Mouse (Mus musculus): ENCODE results near the gene Rps6kc1. TPM values are rescaled to one million over a fixed set of nuclear protein-coding genes. Genes with fewer than 3 reads are reported as not detected.

Rps6kc1 gene
- polyA plus RNA-seq, 1 experiment from 2014 or later, result 13.6 TPM

GRCm38 (mm10) chr1:190806817-190807216 lies 104.8 kb downstream of the Rps6kc1 start:
- H3K4me2 ChIP-seq (replicated peaks; ENCODE audit: low read depth, low read length), result no peak overlapping the region
- H3K27ac ChIP-seq (ENCODE audit: low read depth, low read length), result no peak overlapping the region
- H3K4me3 ChIP-seq (ENCODE audit: low read length), result no peak overlapping the region
- H3K9me3 ChIP-seq (ENCODE audit: control insufficient read depth, low read length), result no peaks in the 10 kb centered on the region
- ATAC-seq (ENCODE audit: low FRiP score, low TSS enrichment), result no peak
- no peak overlapping the region for H3K9ac ChIP-seq (ENCODE audit: low read depth, low read length)
- no peaks in the 10 kb centered on the region for H3K4me1 ChIP-seq (ENCODE audit: control insufficient read depth, insufficient read depth, low read length)
- H3K36me3 ChIP-seq (ENCODE audit: control insufficient read depth, insufficient read depth, low read length), result peaks cover 9% of the 10 kb centered on the region
- 82% methylated on average over 8 of the region's 8 CpGs for WGBS
- no peaks in the 10 kb centered on the region for H3K27me3 ChIP-seq (ENCODE audit: control insufficient read depth, insufficient read depth, low read length)

- ATAC-seq (ENCODE audit: low FRiP score, low TSS enrichment), result no peak
- H3K9me3 ChIP-seq (ENCODE audit: control insufficient read depth, low read length), result no peaks in the 10 kb centered on the region
- 87% methylated on average over 11 of the region's 11 CpGs for WGBS
- H3K4me2 ChIP-seq (replicated peaks; ENCODE audit: low read depth, low read length), result no peak overlapping the region
- no peak overlapping the region for H3K4me3 ChIP-seq (ENCODE audit: low read length)
- H3K36me3 ChIP-seq (ENCODE audit: control insufficient read depth, insufficient read depth, low read length), result peaks cover 19% of the 10 kb centered on the region; the same call in 1 of the 2 replicates
- no peaks in the 10 kb centered on the region for H3K27me3 ChIP-seq (ENCODE audit: control insufficient read depth, insufficient read depth, low read length)
- H3K27ac ChIP-seq (ENCODE audit: low read depth, low read length), result no peak overlapping the region
- H3K4me1 ChIP-seq (ENCODE audit: control insufficient read depth, insufficient read depth, low read length), result no peaks in the 10 kb centered on the region
- no peak overlapping the region for H3K9ac ChIP-seq (ENCODE audit: low read depth, low read length)
Observed at GRCm38 (mm10) chr1:190798668-190799067, 112.9 kb downstream of the Rps6kc1 start.

GRCm38 (mm10) chr1:190797483-190798058 lies 114.0 kb downstream of the Rps6kc1 start:
- Histone ChIP-seq H3K4me1 (ENCODE audit: control insufficient read depth, insufficient read depth, low read length) (no peaks in the 10 kb centered on the region), H3K4me3 (ENCODE audit: low read length) (no peak overlapping the region), H3K27ac (ENCODE audit: low read depth, low read length) (no peak overlapping the region), H3K9me3 (ENCODE audit: control insufficient read depth, low read length) (no peaks in the 10 kb centered on the region), H3K4me2 (replicated peaks; ENCODE audit: low read depth, low read length) (no peak overlapping the region), H3K36me3 (ENCODE audit: control insufficient read depth, insufficient read depth, low read length) (peaks cover 19% of the 10 kb centered on the region; the same call in 1 of the 2 replicates), H3K9ac (ENCODE audit: low read depth, low read length) (no peak overlapping the region), H3K27me3 (ENCODE audit: control insufficient read depth, insufficient read depth, low read length) (no peaks in the 10 kb centered on the region)
- WGBS, result 69% methylated on average over 11 of the region's 11 CpGs
- ATAC-seq (ENCODE audit: low FRiP score, low TSS enrichment), result 0 out of 2 replicates have a peak, but pooled peaks have one; percentile 4

DNA sequence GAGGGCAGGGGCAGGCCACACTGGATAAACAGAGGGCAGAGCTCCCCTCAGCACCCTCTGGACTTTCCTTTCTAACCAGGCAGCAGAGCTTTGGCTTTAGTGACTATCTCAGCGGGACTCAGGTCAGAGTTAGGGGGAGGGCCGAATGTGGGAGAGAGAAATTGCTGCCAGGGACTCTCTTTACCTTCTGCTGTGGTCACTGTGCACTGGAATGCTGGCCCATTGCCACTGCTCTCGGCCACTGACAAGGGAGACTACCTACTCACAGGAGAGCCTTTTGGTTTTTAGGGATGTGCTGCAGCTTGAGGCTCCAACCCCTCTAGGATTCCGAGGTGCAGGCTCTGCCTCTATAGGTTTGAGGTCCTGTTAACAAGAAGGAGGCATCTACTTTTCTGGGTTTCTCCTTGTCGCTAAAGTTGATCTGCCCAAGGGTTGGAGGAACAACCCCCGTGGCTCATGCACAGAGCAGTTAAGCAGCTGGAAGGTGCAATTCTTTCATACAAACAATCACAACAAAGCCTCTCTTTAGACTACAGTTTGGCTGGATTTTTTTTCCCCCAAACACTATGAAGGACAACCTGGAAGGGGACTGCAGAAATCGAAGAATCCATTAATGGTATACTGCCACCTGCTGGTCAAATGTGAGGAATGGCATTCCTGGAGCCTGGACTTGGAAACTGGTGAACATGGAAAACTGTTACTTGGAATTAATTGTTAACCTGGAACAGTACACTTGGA lies 114.7 kb downstream of the Rps6kc1 start:
- H3K4me1 ChIP-seq (ENCODE audit: control insufficient read depth, insufficient read depth, low read length), result no peaks in the 10 kb centered on the region
- 48% methylated on average over 7 of the region's 7 CpGs for WGBS
- H3K27ac ChIP-seq (ENCODE audit: low read depth, low read length), result no peak overlapping the region
- H3K27me3 ChIP-seq (ENCODE audit: control insufficient read depth, insufficient read depth, low read length), result no peaks in the 10 kb centered on the region
- ATAC-seq (ENCODE audit: low FRiP score, low TSS enrichment), result peak; percentile 52; the same call in 1 of the 2 replicates
- H3K9ac ChIP-seq (ENCODE audit: low read depth, low read length), result no peak overlapping the region
- no peaks in the 10 kb centered on the region for H3K9me3 ChIP-seq (ENCODE audit: control insufficient read depth, low read length)
- peaks cover 19% of the 10 kb centered on the region; the same call in 1 of the 2 replicates for H3K36me3 ChIP-seq (ENCODE audit: control insufficient read depth, insufficient read depth, low read length)
- no peak overlapping the region for H3K4me2 ChIP-seq (replicated peaks; ENCODE audit: low read depth, low read length)
- H3K4me3 ChIP-seq (ENCODE audit: low read length), result no peak overlapping the region

DNA sequence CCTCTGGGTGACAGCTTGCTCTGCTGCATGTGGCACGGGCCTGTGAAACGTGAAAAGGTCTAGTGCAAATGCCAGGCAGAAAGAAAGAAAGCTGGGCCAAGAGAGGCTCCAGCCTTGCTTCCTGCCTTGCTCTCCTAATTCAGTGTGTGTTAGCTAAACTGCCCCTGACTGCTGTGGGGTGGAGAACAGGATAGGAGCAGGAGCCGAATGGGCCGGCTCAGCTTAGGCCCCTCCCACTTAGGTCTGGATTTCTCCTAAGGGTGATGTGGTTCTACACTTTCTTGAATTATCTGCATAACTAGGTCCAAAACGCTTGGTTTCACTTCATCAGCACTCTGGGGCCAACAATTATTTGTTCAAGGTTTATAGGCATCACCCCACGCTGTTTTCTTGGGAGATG lies 119.9 kb downstream of the Rps6kc1 start:
- H3K4me3 ChIP-seq (ENCODE audit: low read length), result no peak overlapping the region
- H3K4me1 ChIP-seq (ENCODE audit: control insufficient read depth, insufficient read depth, low read length), result no peaks in the 10 kb centered on the region
- H3K36me3 ChIP-seq (ENCODE audit: control insufficient read depth, insufficient read depth, low read length), result no peaks in the 10 kb centered on the region; the same call in 1 of the 2 replicates
- no peak overlapping the region for H3K27ac ChIP-seq (ENCODE audit: low read depth, low read length)
- WGBS, result 60% methylated on average over 6 of the region's 6 CpGs
- no peaks in the 10 kb centered on the region for H3K9me3 ChIP-seq (ENCODE audit: control insufficient read depth, low read length)
- no peak overlapping the region for H3K4me2 ChIP-seq (replicated peaks; ENCODE audit: low read depth, low read length)
- no peaks in the 10 kb centered on the region for H3K27me3 ChIP-seq (ENCODE audit: control insufficient read depth, insufficient read depth, low read length)
- no peak for ATAC-seq (ENCODE audit: low FRiP score, low TSS enrichment)
- H3K9ac ChIP-seq (ENCODE audit: low read depth, low read length), result no peak overlapping the region

DNA sequence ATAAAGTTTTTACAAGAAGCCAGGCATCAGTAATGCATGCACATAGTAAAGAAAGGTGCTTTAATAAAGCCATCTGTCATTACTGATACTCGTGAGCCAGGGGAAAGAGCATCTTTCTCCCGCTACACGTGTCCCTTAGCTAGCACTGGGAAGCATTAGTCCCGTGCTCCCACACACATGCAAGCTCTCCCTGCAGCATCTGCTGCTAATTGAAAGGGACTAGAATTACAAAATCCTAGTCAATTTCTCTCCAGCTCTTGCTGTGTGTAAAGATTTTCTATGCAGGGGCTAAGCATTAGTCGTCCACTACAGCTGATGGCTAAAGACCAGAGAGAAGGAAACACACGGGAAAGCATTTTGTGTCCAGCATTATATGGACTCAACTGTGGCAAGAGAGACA lies 120.8 kb downstream of the Rps6kc1 start:
- Histone ChIP-seq H3K27me3 (ENCODE audit: control insufficient read depth, insufficient read depth, low read length) (no peaks in the 10 kb centered on the region), H3K4me3 (ENCODE audit: low read length) (no peak overlapping the region), H3K9me3 (ENCODE audit: control insufficient read depth, low read length) (no peaks in the 10 kb centered on the region), H3K9ac (ENCODE audit: low read depth, low read length) (no peak overlapping the region), H3K36me3 (ENCODE audit: control insufficient read depth, insufficient read depth, low read length) (no peaks in the 10 kb centered on the region; the same call in 1 of the 2 replicates), H3K4me2 (replicated peaks; ENCODE audit: low read depth, low read length) (no peak overlapping the region), H3K4me1 (ENCODE audit: control insufficient read depth, insufficient read depth, low read length) (no peaks in the 10 kb centered on the region), H3K27ac (ENCODE audit: low read depth, low read length) (no peak overlapping the region)
- 85% methylated on average over 6 of the region's 6 CpGs for WGBS
- ATAC-seq (ENCODE audit: low FRiP score, low TSS enrichment), result no peak

GRCm38 (mm10) chr1:190777660-190778059 lies 133.9 kb downstream of the Rps6kc1 start:
- WGBS, result 67% methylated on average over 6 of the region's 6 CpGs
- Histone ChIP-seq H3K4me1 (ENCODE audit: control insufficient read depth, insufficient read depth, low read length) (no peaks in the 10 kb centered on the region), H3K27me3 (ENCODE audit: control insufficient read depth, insufficient read depth, low read length) (no peaks in the 10 kb centered on the region), H3K36me3 (ENCODE audit: control insufficient read depth, insufficient read depth, low read length) (0 out of 2 replicates have a peak, but pooled peaks cover 2% of the 10 kb centered on the region), H3K27ac (ENCODE audit: low read depth, low read length) (no peak overlapping the region), H3K9me3 (ENCODE audit: control insufficient read depth, low read length) (no peaks in the 10 kb centered on the region), H3K4me3 (ENCODE audit: low read length) (no peak overlapping the region), H3K9ac (ENCODE audit: low read depth, low read length) (no peak overlapping the region), H3K4me2 (replicated peaks; ENCODE audit: low read depth, low read length) (no peak overlapping the region)
- no peak for ATAC-seq (ENCODE audit: low FRiP score, low TSS enrichment)

DNA sequence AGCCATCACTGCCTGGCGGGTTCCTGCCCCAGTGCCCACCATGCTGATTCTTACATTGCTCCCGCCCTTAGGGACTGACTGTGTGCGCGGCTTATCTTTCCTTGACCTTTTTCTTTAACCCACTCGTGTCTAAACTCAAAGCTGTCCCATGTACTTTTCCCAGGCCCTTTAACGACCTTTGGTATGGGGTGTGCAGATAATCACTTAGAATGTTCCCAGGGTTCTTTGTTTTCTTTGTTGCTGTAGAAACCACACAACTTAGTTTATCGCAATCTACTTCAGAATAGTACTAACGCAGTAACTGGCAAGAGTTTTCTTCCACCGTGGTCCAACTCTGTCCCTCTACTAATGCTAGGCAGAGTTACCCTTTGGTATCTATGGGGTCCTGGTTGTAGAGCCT lies 135.3 kb downstream of the Rps6kc1 start:
- no peaks in the 10 kb centered on the region for H3K27me3 ChIP-seq (ENCODE audit: control insufficient read depth, insufficient read depth, low read length)
- 90% methylated on average over 9 of the region's 9 CpGs for WGBS
- H3K9me3 ChIP-seq (ENCODE audit: control insufficient read depth, low read length), result no peaks in the 10 kb centered on the region
- no peak overlapping the region for H3K4me2 ChIP-seq (replicated peaks; ENCODE audit: low read depth, low read length)
- H3K9ac ChIP-seq (ENCODE audit: low read depth, low read length), result no peak overlapping the region
- no peak for ATAC-seq (ENCODE audit: low FRiP score, low TSS enrichment)
- no peaks in the 10 kb centered on the region for H3K36me3 ChIP-seq (ENCODE audit: control insufficient read depth, insufficient read depth, low read length)
- H3K27ac ChIP-seq (ENCODE audit: low read depth, low read length), result no peak overlapping the region
- H3K4me1 ChIP-seq (ENCODE audit: control insufficient read depth, insufficient read depth, low read length), result no peaks in the 10 kb centered on the region
- no peak overlapping the region for H3K4me3 ChIP-seq (ENCODE audit: low read length)

Measured in kidney, embryonic 14.5 days (tissue).